Mouse (Mus musculus) MEL (cell line): ENCODE data around the gene 1810013L24Rik.

Experiments
- CTCF ChIP-seq, 3 experiments: IDR thresholded peaks in 2 of 3; conservative IDR thresholded peaks in 1 of 3; 2 replicates each; pipeline ENCODE4 v1.5.1; 2011 to 2012; ENCODE audit warnings: low read length in 3 of 3, low read depth in 2 of 3, mild to moderate bottlenecking in 2 of 3, improper control_type of control experiment in 1 of 3, inconsistent platforms in 1 of 3, mixed read lengths in 1 of 3, moderate library complexity in 1 of 3; ENCODE audit not compliant: control insufficient read depth in 1 of 3, insufficient read depth in 1 of 3, poor library complexity in 1 of 3, severe bottlenecking in 1 of 3
- ETS1 ChIP-seq: IDR thresholded peaks from 2 replicates; pipeline ENCODE4 v1.6.1; 2012; ENCODE audit warnings: low read depth, mild to moderate bottlenecking, inconsistent platforms, low read length, improper control_type of control experiment, moderate library complexity
- KAT2A ChIP-seq: conservative IDR thresholded peaks from 2 replicates; pipeline ENCODE4 v1.6.1; 2012; ENCODE audit warnings: low read depth, low read length, improper control_type of control experiment, inconsistent platforms
- MAZ ChIP-seq: IDR thresholded peaks from 2 replicates; pipeline ENCODE4 v1.6.1; 2012; ENCODE audit warnings: low read depth, mild to moderate bottlenecking, inconsistent platforms, low read length, improper control_type of control experiment
- MYC ChIP-seq: IDR thresholded peaks from 2 replicates; pipeline ENCODE4 v1.6.1; 2011; ENCODE audit warnings: low read depth, mild to moderate bottlenecking, low read length, improper control_type of control experiment, moderate library complexity
- NRF1 ChIP-seq: IDR thresholded peaks from 2 replicates; pipeline ENCODE4 v1.6.1; 2014; ENCODE audit warnings: low read depth, mild to moderate bottlenecking, inconsistent platforms, low read length, improper control_type of control experiment, moderate library complexity; ENCODE audit not compliant: poor library complexity, insufficient read depth, severe bottlenecking
- POLR2A ChIP-seq, 2 experiments: IDR thresholded peaks; 2 replicates each; pipeline ENCODE4 v1.6.1; 2011 to 2012; ENCODE audit warnings: low read length in 2 of 2, mild to moderate bottlenecking in 2 of 2, control low read depth in 1 of 2, improper control_type of control experiment in 1 of 2, low read depth in 1 of 2, moderate library complexity in 1 of 2; ENCODE audit not compliant: control insufficient read depth in 1 of 2, insufficient read depth in 1 of 2, poor library complexity in 1 of 2
- TBP ChIP-seq: IDR thresholded peaks from 2 replicates; pipeline ENCODE4 v1.8.0; 2011; ENCODE audit warnings: low read depth, low read length, improper control_type of control experiment
- UBTF ChIP-seq: IDR thresholded peaks from 2 replicates; pipeline ENCODE4 v1.6.1; 2012; ENCODE audit warnings: low read depth, mild to moderate bottlenecking, inconsistent platforms, low read length, improper control_type of control experiment, moderate library complexity, borderline replicate concordance; ENCODE audit not compliant: insufficient read depth
- ZMIZ1 ChIP-seq: IDR thresholded peaks from 2 replicates; pipeline ENCODE4 v1.6.1; 2012; ENCODE audit warnings: low read depth, mild to moderate bottlenecking, inconsistent platforms, low read length, improper control_type of control experiment, moderate library complexity

DNA sequence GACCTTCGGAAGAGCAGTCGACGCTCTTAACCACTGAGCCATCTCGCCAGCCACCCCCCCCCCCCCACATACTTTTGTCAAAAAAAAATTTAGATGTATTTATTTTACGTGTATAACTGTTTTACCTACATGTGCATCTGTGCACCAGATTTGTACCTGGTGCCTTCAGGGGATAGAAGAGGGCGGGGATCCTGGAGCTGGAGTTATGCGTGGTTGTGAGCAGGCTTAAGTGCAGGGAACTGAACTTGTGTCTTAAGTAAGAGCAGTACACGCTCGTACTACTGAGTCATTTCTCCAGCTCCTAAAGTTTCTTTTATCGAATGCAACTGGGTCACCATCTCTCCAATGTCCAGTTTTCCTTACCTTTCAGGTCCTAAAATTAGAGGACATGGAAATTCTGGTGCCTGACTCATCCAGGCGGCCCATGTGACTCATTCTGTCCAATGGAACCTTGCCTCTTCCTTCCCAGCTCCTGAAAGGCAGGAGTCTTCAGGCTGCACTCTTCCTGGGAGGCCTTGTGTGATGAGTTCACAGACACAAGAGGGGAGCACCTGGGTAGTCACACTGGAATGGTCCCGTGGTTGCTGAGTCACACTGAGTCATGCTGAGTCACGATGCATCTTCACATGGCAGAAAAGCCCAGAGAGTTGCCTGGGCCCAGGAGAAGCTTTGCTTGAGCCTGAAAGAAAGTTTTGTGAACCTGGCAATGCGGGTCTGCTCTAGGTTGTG is 19.3 kb upstream of the 1810013L24Rik start:
- TF ChIP-seq UBTF (no peak), MYC (peak; percentile 77), CTCF (IDR thresholded peaks at IDR 0.05 in 2 of 3, conservative IDR thresholded peaks at IDR 0.05 in 1 of 3; ENCODE audit: control insufficient read depth in 1 of 3, insufficient read depth in 1 of 3, low read depth in 2 of 3, low read length in 3 of 3, poor library complexity in 1 of 3, severe bottlenecking in 1 of 3) (no peak), ETS1 (peak; percentile 76), KAT2A (no peak), MAZ (no peak), POLR2A (IDR thresholded peaks at IDR 0.05; ENCODE audit: control insufficient read depth in 1 of 2, insufficient read depth in 1 of 2, low read depth in 1 of 2, low read length in 2 of 2, poor library complexity in 1 of 2) (peak in 1 of 2 experiments; percentile 53; a peak in 1 of 4 replicates), TBP (0 out of 2 replicates have a peak, but pooled peaks have one; percentile 45), ZMIZ1 (no peak), NRF1 (no peak)
